In the genomic region with DNA sequence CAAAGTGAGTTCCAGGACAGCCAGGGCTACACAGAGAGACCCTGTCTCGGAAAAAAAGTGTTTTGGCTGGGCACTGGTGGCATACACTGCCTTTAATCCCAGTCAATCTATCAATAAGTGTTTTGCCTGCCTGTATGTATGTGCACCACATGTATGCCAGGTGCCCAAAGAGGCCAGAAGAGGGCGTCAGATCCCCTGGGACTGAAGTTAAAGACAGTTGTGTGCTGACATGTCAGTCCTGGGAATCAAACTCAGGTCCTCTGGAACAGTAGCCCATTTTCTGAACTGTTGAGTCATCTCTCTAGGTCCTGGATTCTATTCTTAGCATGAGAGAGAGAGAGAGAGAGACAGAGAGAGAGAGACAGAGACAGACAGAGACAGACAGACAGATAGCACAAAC, we compare ENCODE assay signal across 13 mouse cellular contexts. TPM values are rescaled to one million over a fixed set of nuclear protein-coding genes. Genes with fewer than 3 reads are reported as not detected.
DNase-seq lines count a peak whose midpoint lies in the region; ATAC-seq and TF ChIP-seq lines count a peak whose summit lies in the region.
"Had no signal": no experiment of that assay in that cellular context is flagged by ENCODE, and none has a peak within 500 bp of the region (broad histone marks: within the 10 kb centered on the region; RNA-seq: fewer than 3 reads in every experiment).

No protein-coding gene starts in this region.

- no peak overlapping the region for H3K9ac ChIP-seq in hindbrain, embryonic 11.5 days (ENCODE audit: low read depth, low read length)
- H3K9ac ChIP-seq in hindbrain, embryonic 16.5 days (ENCODE audit: low read depth, low read length) = no peak overlapping the region
- H3K9ac ChIP-seq in liver, embryonic 12.5 days = no peak overlapping the region
- H3K9ac ChIP-seq in stomach, postnatal 0 days (ENCODE audit: low read length) = no peak overlapping the region
- H3K9ac ChIP-seq: neural tube, embryonic 15.5 days had no signal

- no peaks in the 10 kb centered on the region for H3K36me3 ChIP-seq in hindbrain, embryonic 11.5 days (ENCODE audit: control insufficient read depth, insufficient read depth, low read length)
- no peaks in the 10 kb centered on the region for H3K36me3 ChIP-seq in hindbrain, embryonic 16.5 days (ENCODE audit: control insufficient read depth, insufficient read depth, low read length)
- no peaks in the 10 kb centered on the region for H3K36me3 ChIP-seq in liver, embryonic 12.5 days
- no peaks in the 10 kb centered on the region for H3K36me3 ChIP-seq in stomach, postnatal 0 days (ENCODE audit: control insufficient read depth, insufficient read depth, low read length)
- H3K36me3 ChIP-seq: G1E; neural tube, embryonic 15.5 days had no signal

- 94% methylated on average over 2 of the region's 2 CpGs for WGBS in hindbrain, embryonic 11.5 days
- WGBS in hindbrain, embryonic 16.5 days = 90% methylated on average over 2 of the region's 2 CpGs
- 78% methylated on average over 2 of the region's 2 CpGs for WGBS in liver, embryonic 12.5 days (ENCODE audit: insufficient replicate concordance)
- 88% methylated on average over 2 of the region's 2 CpGs for WGBS in stomach, postnatal 0 days

- H3K27ac ChIP-seq in hindbrain, embryonic 11.5 days (ENCODE audit: low read depth, low read length) = peak overlapping the region; percentile 74
- H3K27ac ChIP-seq in hindbrain, embryonic 16.5 days (ENCODE audit: low read depth, low read length) = no peak overlapping the region
- H3K27ac ChIP-seq in liver, embryonic 12.5 days = peak overlapping the region; percentile 67; the same call in 1 of the 2 replicates
- H3K27ac ChIP-seq in stomach, postnatal 0 days (replicated peaks) = no peak overlapping the region
- H3K27ac ChIP-seq: layer of hippocampus, adult 2 months; neural tube, embryonic 15.5 days had no signal

- ATAC-seq in hindbrain, embryonic 11.5 days (ENCODE audit: low FRiP score) = no peak; the same call in 1 of the 2 replicates
- no peak for ATAC-seq in hindbrain, embryonic 16.5 days
- no peak for ATAC-seq in liver, embryonic 12.5 days
- ATAC-seq in stomach, postnatal 0 days (ENCODE audit: low FRiP score, low TSS enrichment) = no peak

- no peak overlapping the region for H3K4me3 ChIP-seq in hindbrain, embryonic 11.5 days (ENCODE audit: low read depth, low read length)
- no peak overlapping the region for H3K4me3 ChIP-seq in hindbrain, embryonic 16.5 days (ENCODE audit: low read length)
- H3K4me3 ChIP-seq in liver, embryonic 12.5 days = no peak overlapping the region
- no peak overlapping the region for H3K4me3 ChIP-seq in stomach, postnatal 0 days (ENCODE audit: low read depth, low read length)
- H3K4me3 ChIP-seq: layer of hippocampus, adult 2 months; neural tube, embryonic 15.5 days had no signal

- no peak for DNase-seq in hindbrain, embryonic 11.5 days (ENCODE audit: low spot score)
- DNase-seq in NIH3T3 (ENCODE audit: low read depth) = peak; percentile 23
- no peak for DNase-seq in stomach, postnatal 0 days (ENCODE audit: low spot score)
- no peak for DNase-seq in cerebellum, adult 11-12 months
- DNase-seq in lung, postnatal 36 days = no peak
- DNase-seq: lung, adult 2 months; thymus, postnatal 4 days had no signal

- TF ChIP-seq CTCF in stomach, postnatal 0 days (IDR thresholded peaks at IDR 0.05; ENCODE audit: low read depth) = peak; percentile 29

- H3K4me1 ChIP-seq in hindbrain, embryonic 11.5 days (replicated peaks; ENCODE audit: control insufficient read depth, insufficient read depth, low read length) = peaks cover 5% of the 10 kb centered on the region; the same call in 1 of the 2 replicates
- H3K4me1 ChIP-seq in hindbrain, embryonic 16.5 days (ENCODE audit: control insufficient read depth, insufficient read depth, low read depth, low read length) = 0 out of 2 replicates have a peak, but pooled peaks cover 4% of the 10 kb centered on the region
- peaks cover 61% of the 10 kb centered on the region for H3K4me1 ChIP-seq in liver, embryonic 12.5 days
- no peaks in the 10 kb centered on the region for H3K4me1 ChIP-seq in stomach, postnatal 0 days (replicated peaks; ENCODE audit: control insufficient read depth, insufficient read depth)

- TF ChIP-seq EP300 in stomach, postnatal 0 days (optimal IDR thresholded peaks at IDR 0.05) = no peak

- H3K4me2 ChIP-seq in hindbrain, embryonic 11.5 days (replicated peaks; ENCODE audit: low read depth, low read length) = no peak overlapping the region
- H3K4me2 ChIP-seq in hindbrain, embryonic 16.5 days (ENCODE audit: low read length) = no peak overlapping the region
- H3K4me2 ChIP-seq in liver, embryonic 12.5 days = no peak overlapping the region
- no peak overlapping the region for H3K4me2 ChIP-seq in stomach, postnatal 0 days (replicated peaks; ENCODE audit: low read depth)
- H3K4me2 ChIP-seq: neural tube, embryonic 15.5 days had no signal

- no peaks in the 10 kb centered on the region for H3K27me3 ChIP-seq in hindbrain, embryonic 11.5 days (ENCODE audit: control insufficient read depth, insufficient read depth, low read length)
- H3K27me3 ChIP-seq in hindbrain, embryonic 16.5 days (replicated peaks; ENCODE audit: control insufficient read depth, insufficient read depth, low read length) = no peaks in the 10 kb centered on the region
- no peaks in the 10 kb centered on the region for H3K27me3 ChIP-seq in liver, embryonic 12.5 days (replicated peaks)
- H3K27me3 ChIP-seq in stomach, postnatal 0 days (ENCODE audit: control insufficient read depth, insufficient read depth, low read length) = no peaks in the 10 kb centered on the region
- H3K27me3 ChIP-seq: megakaryocyte, embryonic 14.5 days; neural tube, embryonic 15.5 days had no signal

- no peaks in the 10 kb centered on the region for H3K9me3 ChIP-seq in hindbrain, embryonic 11.5 days (ENCODE audit: control insufficient read depth, low read length)
- H3K9me3 ChIP-seq in hindbrain, embryonic 16.5 days (ENCODE audit: control insufficient read depth, low read length) = no peaks in the 10 kb centered on the region
- no peaks in the 10 kb centered on the region for H3K9me3 ChIP-seq in liver, embryonic 12.5 days (replicated peaks)
- no peaks in the 10 kb centered on the region for H3K9me3 ChIP-seq in stomach, postnatal 0 days (ENCODE audit: control insufficient read depth, low read length)
- H3K9me3 ChIP-seq: G1E; megakaryocyte, embryonic 14.5 days; neural tube, embryonic 15.5 days had no signal

RNA-seq across cellular contexts. Expression of a gene that starts 25.4 kb away (rescaled TPM):
- 16.7 and 17.1 TPM in 2 replicates for polyA plus RNA-seq in hindbrain, embryonic 11.5 days (2014; fragmentation: Nextera tagmentation; extraction: Ambion mirVana)
- polyA plus RNA-seq in hindbrain, embryonic 16.5 days (2015; fragmentation: Nextera tagmentation; extraction: Ambion mirVana) = 11.6 and 14.5 TPM in 2 replicates
- polyA plus RNA-seq in liver, embryonic 12.5 days (2016; fragmentation: Nextera tagmentation; extraction: Ambion mirVana) = 8.1 and 8.3 TPM in 2 replicates
- polyA plus RNA-seq in stomach, postnatal 0 days (2015; fragmentation: Nextera tagmentation; extraction: Ambion mirVana) = 7.5 and 8.3 TPM in 2 replicates

Comparison
In these comparisons a context has a peak if more than half of its experiments do, and no peak if none do; other contexts are left out.
1. H3K27ac ChIP-seq: peak in hindbrain, embryonic 11.5 days (single experiment) and liver, embryonic 12.5 days (single experiment); none in hindbrain, embryonic 16.5 days (single experiment) and stomach, postnatal 0 days (single experiment).